Mouse (Mus musculus) naive thymus-derived CD4-positive, alpha-beta T cell, adult 5 months (primary cell): ENCODE measurements around the gene Cd163. TPM values are rescaled to one million over a fixed set of nuclear protein-coding genes. Genes with fewer than 3 reads are reported as not detected.

Experiments used
- polyA plus RNA-seq: library from polyadenylated mRNA; unstranded; fragments of 100-300 nt; shearing (Covaris generic); gene quantifications from one replicate; pipeline ENCODE4 v1.2.1, GENCODE M21; 2017

The Cd163 gene
- 0.70 TPM for polyA plus RNA-seq

DNA sequence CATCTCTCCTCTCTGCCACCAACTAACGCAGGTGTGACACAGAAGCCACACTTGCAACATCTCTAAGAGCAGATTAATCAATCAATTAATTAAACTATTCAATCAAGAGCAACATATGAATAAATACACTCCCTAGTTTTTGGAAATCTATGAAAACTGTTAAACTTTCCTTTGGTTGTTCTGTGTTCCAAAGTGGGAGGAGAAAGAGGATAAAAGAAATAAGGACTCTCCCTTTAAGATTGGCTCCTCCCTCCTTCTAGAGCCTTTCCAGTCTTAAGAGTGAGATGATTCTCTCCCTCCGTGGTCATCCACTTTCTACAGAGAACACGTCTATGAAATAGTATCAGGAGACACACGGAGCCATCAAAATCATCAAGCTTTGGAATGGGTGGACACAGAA, at the start of gene Cd163:
TSS of gene Cd163 (plus strand) at position 301 of the 400 bp plus-strand sequence.

Other genes starting within 250 kb of the Cd163 start
- not detected for gene Vmn2r27, start 72.8 kb upstream of the Cd163 start, polyA plus RNA-seq
- gene Pex5, start 110.4 kb downstream of the Cd163 start, polyA plus RNA-seq = 67.9 TPM
- gene Clstn3, start 160.1 kb downstream of the Cd163 start, polyA plus RNA-seq = 0.85 TPM
- gene C1rl, start 188.5 kb downstream of the Cd163 start, polyA plus RNA-seq = not detected
- gene C1ra, start 207.7 kb downstream of the Cd163 start, polyA plus RNA-seq = not detected
- not detected for gene C1s1, start 237.7 kb downstream of the Cd163 start, polyA plus RNA-seq